Mouse (Mus musculus) kidney, adult 2 months (tissue): ENCODE results near the gene Hspb7. TPM values are rescaled to one million over a fixed set of nuclear protein-coding genes. Genes with fewer than 3 reads are reported as not detected.

Experiments used
- DNase-seq: peaks from one replicate; pipeline ENCODE4 v3.0.0; 2021
- H3K27ac ChIP-seq: fragments of 200-500 bp; 2 replicates; pipeline ENCODE4 v1.5.1; 2012; ENCODE audit warnings: low read depth, low read length, control low read depth, inconsistent platforms; ENCODE audit not compliant: insufficient read depth
- H3K27me3 ChIP-seq: fragments of 200-500 bp; replicated peaks from 2 replicates; pipeline ENCODE4 v1.6.1; 2012; ENCODE audit warnings: mild to moderate bottlenecking, moderate library complexity, low read length, inconsistent platforms; ENCODE audit not compliant: control insufficient read depth, insufficient read depth
- H3K36me3 ChIP-seq: fragments of 200-500 bp; 2 replicates; pipeline ENCODE4 v1.6.1; 2012; ENCODE audit warnings: mild to moderate bottlenecking, moderate library complexity, low read length, inconsistent platforms; ENCODE audit not compliant: control insufficient read depth, insufficient read depth
- H3K4me1 ChIP-seq: fragments of 200-500 bp; 2 replicates; pipeline ENCODE4 v1.6.1; 2011; ENCODE audit warnings: low read length; ENCODE audit not compliant: control insufficient read depth, insufficient read depth
- H3K4me3 ChIP-seq: fragments of 200-500 bp; 2 replicates; pipeline ENCODE4 v1.5.1; 2011; ENCODE audit warnings: mild to moderate bottlenecking, low read depth, low read length, control low read depth; ENCODE audit not compliant: insufficient read depth
- CTCF ChIP-seq: fragments of 200-500 bp; conservative IDR thresholded peaks from 2 replicates; pipeline ENCODE4 v1.5.1; 2011; ENCODE audit warnings: low read depth, mild to moderate bottlenecking, control low read depth, low read length, moderate library complexity, mixed read lengths; ENCODE audit not compliant: insufficient read depth, insufficient read length
- POLR2A ChIP-seq: fragments of 200-500 bp; IDR thresholded peaks from one replicate; pipeline ENCODE4 v1.6.1; 2011; ENCODE audit warnings: low read depth, low read length, control low read depth
- WGBS: fragments of 180-500 bp; shearing (Covaris S2); methylation state at CpG from one replicate; pipeline ENCODE4 v1.1.7; 2018; 5-methylcytosine and 5-hydroxymethylcytosine counted together
- polyA plus RNA-seq: library from polyadenylated mRNA; depleted of rRNA; stranded (reverse); fragments of >200 nt; gene quantifications from 2 replicates; pipeline ENCODE4 v1.2.3, GENCODE M21; 2012

The Hspb7 gene
- polyA plus RNA-seq, 1 experiment = 9.5 TPM

- peak overlapping the region; percentile 49 for H3K27ac ChIP-seq
- WGBS = 54% methylated on average over 27 of the region's 27 CpGs
- H3K36me3 ChIP-seq = no peaks in the 10 kb centered on the region
- peaks cover 5% of the 10 kb centered on the region for H3K4me1 ChIP-seq
- TF ChIP-seq POLR2A = no peak
- no peak for TF ChIP-seq CTCF
- no peaks in the 10 kb centered on the region for H3K27me3 ChIP-seq
- DNase-seq = no peak
- H3K4me3 ChIP-seq = no peak overlapping the region
These were observed 984 bp upstream of the Hspb7 start for GRCm38 (mm10) chr4:141419398-141420191.

GRCm38 (mm10) chr4:141420886-141421285 lies 307 bp downstream of the Hspb7 start:
- H3K27me3 ChIP-seq = no peaks in the 10 kb centered on the region
- DNase-seq = no peak
- H3K36me3 ChIP-seq = no peaks in the 10 kb centered on the region
- H3K27ac ChIP-seq = no peak overlapping the region
- 48% methylated on average over 9 of the region's 9 CpGs for WGBS
- TF ChIP-seq CTCF (no peak), POLR2A (no peak)
- H3K4me1 ChIP-seq = peaks cover 5% of the 10 kb centered on the region
- no peak overlapping the region for H3K4me3 ChIP-seq

GRCm38 (mm10) chr4:141421423-141421822 lies 844 bp downstream of the Hspb7 start:
- no peak for TF ChIP-seq CTCF
- TF ChIP-seq POLR2A = no peak
- Histone ChIP-seq H3K27me3 (no peaks in the 10 kb centered on the region), H3K4me1 (peaks cover 5% of the 10 kb centered on the region), H3K4me3 (no peak overlapping the region), H3K27ac (no peak overlapping the region), H3K36me3 (no peaks in the 10 kb centered on the region)
- DNase-seq = no peak
- WGBS = 64% methylated on average over 14 of the region's 14 CpGs

DNA sequence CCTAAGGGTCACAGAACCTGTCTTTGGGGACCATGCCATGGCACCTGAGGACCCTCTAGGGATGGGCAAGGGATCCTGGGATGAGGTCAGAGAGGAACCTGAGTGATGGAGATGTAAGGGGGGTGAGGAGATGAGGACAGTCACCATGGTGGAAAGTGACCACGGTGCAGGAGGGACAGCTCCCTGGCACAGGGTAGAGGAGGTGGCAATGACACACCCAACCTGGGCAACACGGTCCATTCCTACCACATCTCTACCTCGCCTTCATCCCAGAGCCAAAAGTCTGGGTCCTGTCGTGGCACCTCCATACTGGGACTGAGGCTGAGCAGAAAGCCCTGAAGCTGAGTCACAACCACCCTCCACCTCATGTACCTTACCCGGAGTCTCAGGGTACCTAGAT lies 2.3 kb downstream of the Hspb7 start:
- no peaks in the 10 kb centered on the region for H3K27me3 ChIP-seq
- 88% methylated on average over 5 of the region's 5 CpGs for WGBS
- TF ChIP-seq CTCF (no peak), POLR2A (no peak)
- no peak for DNase-seq
- H3K36me3 ChIP-seq = no peaks in the 10 kb centered on the region
- H3K4me1 ChIP-seq = peaks cover 5% of the 10 kb centered on the region
- no peak overlapping the region for H3K4me3 ChIP-seq
- no peak overlapping the region for H3K27ac ChIP-seq

DNA sequence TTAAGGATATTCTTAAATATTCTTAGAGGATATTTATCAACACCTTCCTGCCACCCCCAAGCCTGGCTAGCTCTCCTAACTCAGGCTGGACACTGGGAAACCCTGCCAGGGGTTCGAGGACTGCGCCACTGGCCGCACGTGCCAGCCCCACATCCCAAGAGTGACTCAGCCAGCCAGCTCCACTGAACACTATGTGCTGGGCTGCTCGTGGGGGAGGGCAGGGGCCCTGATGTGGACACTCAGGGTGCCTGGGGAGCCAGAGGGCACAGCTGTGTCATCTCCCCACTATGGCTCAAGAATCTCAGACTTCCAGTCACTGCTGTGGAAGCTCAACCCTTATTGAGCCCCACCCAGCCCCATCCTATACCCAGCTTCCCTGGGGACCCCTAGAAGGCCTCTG lies 2.7 kb downstream of the Hspb7 start:
- H3K27me3 ChIP-seq = no peaks in the 10 kb centered on the region
- H3K36me3 ChIP-seq = no peaks in the 10 kb centered on the region
- peaks cover 5% of the 10 kb centered on the region for H3K4me1 ChIP-seq
- H3K27ac ChIP-seq = no peak overlapping the region
- TF ChIP-seq POLR2A (no peak), CTCF (no peak)
- no peak for DNase-seq
- WGBS = 82% methylated on average over 5 of the region's 5 CpGs
- no peak overlapping the region for H3K4me3 ChIP-seq

GRCm38 (mm10) chr4:141423691-141424431 lies 3.3 kb downstream of the Hspb7 start:
- Histone ChIP-seq H3K27ac (no peak overlapping the region), H3K27me3 (no peaks in the 10 kb centered on the region), H3K4me1 (peaks cover 5% of the 10 kb centered on the region), H3K4me3 (no peak overlapping the region), H3K36me3 (no peaks in the 10 kb centered on the region)
- DNase-seq = no peak
- no peak for TF ChIP-seq CTCF
- WGBS = 91% methylated on average over 13 of the region's 13 CpGs

DNA sequence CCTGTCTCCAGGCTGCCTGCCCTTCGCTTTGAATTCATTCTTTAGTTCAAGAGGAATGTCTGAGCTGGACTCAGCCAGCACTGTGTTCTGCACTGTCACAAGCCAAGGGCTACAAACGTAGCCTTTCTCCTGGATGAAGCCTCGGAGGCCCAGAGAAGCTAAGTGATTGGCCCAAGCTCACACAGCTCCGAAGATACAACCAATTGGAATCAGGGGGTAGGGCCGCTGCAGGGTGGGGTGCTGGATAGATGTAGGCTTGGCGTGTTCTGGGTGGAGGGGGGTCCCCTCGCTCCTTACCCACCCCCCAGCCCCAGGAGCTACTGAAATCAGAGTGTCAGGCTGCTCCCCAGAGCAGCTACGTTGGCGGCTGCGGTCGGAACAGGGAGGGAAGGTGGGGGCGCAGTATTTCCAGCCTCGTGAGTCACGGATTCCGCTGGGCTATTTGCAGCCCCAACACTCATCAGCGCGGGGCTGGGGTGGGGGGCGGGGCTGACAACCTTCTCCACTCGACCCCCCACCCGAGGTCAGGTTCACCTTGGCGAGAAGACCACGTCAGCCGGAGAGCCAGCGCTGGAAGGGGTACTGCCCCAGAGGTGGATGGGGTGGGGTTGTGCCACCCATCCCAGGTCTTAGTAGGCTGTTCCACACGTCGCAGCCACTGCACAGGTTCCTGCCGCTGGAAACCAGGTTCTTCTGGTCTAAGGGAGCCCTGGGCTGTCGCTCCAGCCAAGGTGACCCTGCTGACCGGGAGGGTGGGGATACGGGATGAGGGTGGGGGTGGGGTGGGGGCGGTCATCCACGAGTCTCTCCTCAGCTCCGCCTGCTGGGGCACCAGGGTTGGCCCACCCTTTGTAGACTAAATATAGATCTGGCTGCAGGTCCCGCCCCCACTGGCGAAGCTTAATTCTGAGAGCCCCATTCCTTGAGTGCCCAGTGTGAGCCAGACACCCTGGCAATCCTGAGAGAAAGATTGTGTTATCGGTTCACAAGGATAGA lies 5.2 kb downstream of the Hspb7 start:
- WGBS = 5% methylated on average over 36 of the region's 36 CpGs
- peak overlapping the region; percentile 88 for H3K27ac ChIP-seq
- peak; percentile 76 for DNase-seq
- TF ChIP-seq CTCF (no peak), POLR2A (no peak)
- H3K36me3 ChIP-seq = no peaks in the 10 kb centered on the region
- peaks cover 5% of the 10 kb centered on the region for H3K4me1 ChIP-seq
- H3K27me3 ChIP-seq = no peaks in the 10 kb centered on the region
- peak overlapping the region; percentile 51 for H3K4me3 ChIP-seq
